ENCODE assay signal across 8 mouse cellular contexts in genomic region chr10:128900698-128901097, GRCm38 (mm10). TPM values are rescaled to one million over a fixed set of nuclear protein-coding genes. Genes with fewer than 3 reads are reported as not detected.
DNase-seq lines count a peak whose midpoint lies in the region; ATAC-seq and TF ChIP-seq lines count a peak whose summit lies in the region.

TSS of gene Cd63 (plus strand) at chr10:128900989.

- no peak for DNase-seq in lung, postnatal 0 days (ENCODE audit: low spot score)
- no peak for DNase-seq in lung, postnatal 10 days
- DNase-seq in left cerebral cortex, adult 8-10 months (ENCODE audit: low spot score in 2 of 2): no peak
- DNase-seq in cerebellum, adult 11-12 months: no peak
- no peak for DNase-seq in right cerebral cortex, adult 2 months (ENCODE audit: low spot score in 2 of 2)

- no peaks in the 10 kb centered on the region; the same call in 1 of the 2 replicates for H3K36me3 ChIP-seq in lung, postnatal 0 days (ENCODE audit: insufficient read depth, low read length)
- no peaks in the 10 kb centered on the region for H3K36me3 ChIP-seq in embryonic facial prominence, embryonic 13.5 days
- H3K36me3 ChIP-seq in heart, embryonic 13.5 days: no peaks in the 10 kb centered on the region

- no peak within 1 kb of the TSS for H3K27ac ChIP-seq in lung, postnatal 0 days (ENCODE audit: low read length)
- no peak within 1 kb of the TSS for H3K27ac ChIP-seq in embryonic facial prominence, embryonic 13.5 days
- H3K27ac ChIP-seq in heart, embryonic 13.5 days (replicated peaks): no peak within 1 kb of the TSS

- peaks cover 8% of the 10 kb centered on the region; the same call in 1 of the 2 replicates for H3K27me3 ChIP-seq in lung, postnatal 0 days (replicated peaks; ENCODE audit: insufficient read depth, low read length)
- peaks cover 18% of the 10 kb centered on the region for H3K27me3 ChIP-seq in embryonic facial prominence, embryonic 13.5 days
- H3K27me3 ChIP-seq in heart, embryonic 13.5 days (replicated peaks): peaks cover 21% of the 10 kb centered on the region

- H3K9me3 ChIP-seq in lung, postnatal 0 days (ENCODE audit: low read length): no peaks in the 10 kb centered on the region
- no peaks in the 10 kb centered on the region for H3K9me3 ChIP-seq in embryonic facial prominence, embryonic 13.5 days
- H3K9me3 ChIP-seq in heart, embryonic 13.5 days: no peaks in the 10 kb centered on the region

- H3K4me1 ChIP-seq in lung, postnatal 0 days (ENCODE audit: insufficient read depth, low read depth, low read length): peaks cover 2% of the 10 kb centered on the region; the same call in 1 of the 2 replicates
- peaks cover 19% of the 10 kb centered on the region for H3K4me1 ChIP-seq in embryonic facial prominence, embryonic 13.5 days
- H3K4me1 ChIP-seq in heart, embryonic 13.5 days: peaks cover 9% of the 10 kb centered on the region

- TF ChIP-seq CTCF in lung, postnatal 0 days (IDR thresholded peaks at IDR 0.05): no peak

- no peak within 1 kb of the TSS for H3K9ac ChIP-seq in lung, postnatal 0 days (replicated peaks; ENCODE audit: low read depth)
- no peak within 1 kb of the TSS for H3K9ac ChIP-seq in embryonic facial prominence, embryonic 13.5 days
- H3K9ac ChIP-seq in heart, embryonic 13.5 days: no peak within 1 kb of the TSS

- H3K4me3 ChIP-seq in lung, postnatal 0 days (ENCODE audit: low read depth, low read length): no peak within 1 kb of the TSS
- H3K4me3 ChIP-seq in embryonic facial prominence, embryonic 13.5 days: no peak within 1 kb of the TSS
- H3K4me3 ChIP-seq in heart, embryonic 13.5 days: no peak within 1 kb of the TSS

- no peak for TF ChIP-seq EP300 in lung, postnatal 0 days (IDR thresholded peaks at IDR 0.05)

- no peak within 1 kb of the TSS for H3K4me2 ChIP-seq in lung, postnatal 0 days (replicated peaks; ENCODE audit: low read depth, low read length)
- H3K4me2 ChIP-seq in embryonic facial prominence, embryonic 13.5 days: no peak within 1 kb of the TSS
- H3K4me2 ChIP-seq in heart, embryonic 13.5 days: no peak within 1 kb of the TSS

- ATAC-seq in lung, postnatal 0 days: no peak; the same call in 1 of the 2 replicates
- no peak for ATAC-seq in embryonic facial prominence, embryonic 13.5 days (ENCODE audit: insufficient number of reproducible peaks, insufficient read depth, low FRiP score, low TSS enrichment, low read depth)
- no peak for ATAC-seq in heart, embryonic 13.5 days (ENCODE audit: extremely low read depth, insufficient number of reproducible peaks, low FRiP score, low TSS enrichment)
- ATAC-seq in monocyte, adult 5-6 weeks (replicated peaks; ENCODE audit: insufficient number of reproducible peaks, low FRiP score, low TSS enrichment, poor library complexity, severe bottlenecking): no peak

- 58% methylated on average over 3 of the region's 3 CpGs for WGBS in lung, postnatal 0 days
- WGBS in embryonic facial prominence, embryonic 13.5 days: 80% methylated on average over 3 of the region's 3 CpGs
- 78% methylated on average over 3 of the region's 3 CpGs for WGBS in heart, embryonic 13.5 days

RNA-seq across cellular contexts. Expression of gene Cd63, which starts in this region (rescaled TPM):
- polyA plus RNA-seq in lung, postnatal 0 days (2015; fragmentation: Nextera tagmentation; extraction: Ambion mirVana): 761 and 764 TPM in 2 replicates
- 663 and 674 TPM in 2 replicates for polyA plus RNA-seq in embryonic facial prominence, embryonic 13.5 days (2015; fragmentation: Nextera tagmentation; extraction: Ambion mirVana)
- polyA plus RNA-seq in heart, embryonic 13.5 days (2015; fragmentation: Nextera tagmentation; extraction: Ambion mirVana): 370 and 426 TPM in 2 replicates
- 100 to 1,000 TPM in 2 of 4 experiments, 10 to 100 TPM in 2; 67.2 to 139 (median 94.1) TPM for total RNA-seq in left cerebral cortex, adult 8-10 months (2022)
- 12.1 to 26.5 TPM (median 22.9 TPM) in 3 replicates for total RNA-seq in monocyte, adult 5-6 weeks (2017)
